Mouse (Mus musculus) limb, embryonic 12.5 days (tissue): ENCODE data around the gene Lca5l. TPM values are rescaled to one million over a fixed set of nuclear protein-coding genes. Genes with fewer than 3 reads are reported as not detected.
"Not testable (repeated sequence)": the region's sequence is repeated elsewhere in the genome, so short reads cannot be mapped to it uniquely, and the experiment has no call there.

Experiments used
- ATAC-seq: fragments of 200-750 bp; cut with Nextera tagmentation; 2 replicates; pipeline ENCODE4 v1.8.0; 2017; ENCODE audit warnings: low read depth, moderate TSS enrichment; ENCODE audit not compliant: insufficient number of reproducible peaks, insufficient read depth, low FRiP score, low TSS enrichment
- H3K27ac ChIP-seq: fragments of 300-500 bp; sonication (generic); 2 replicates; pipeline ENCODE4 v1.5.1; 2016; ENCODE audit warnings: mild to moderate bottlenecking, moderate library complexity
- H3K27me3 ChIP-seq: fragments of 300-500 bp; sonication (generic); 2 replicates; pipeline ENCODE4 v1.6.1; 2016; ENCODE audit warnings: mild to moderate bottlenecking, moderate library complexity
- H3K36me3 ChIP-seq: fragments of 300-500 bp; sonication (generic); 2 replicates; pipeline ENCODE4 v1.6.1; 2016; ENCODE audit warnings: mild to moderate bottlenecking, moderate library complexity
- H3K4me1 ChIP-seq: fragments of 300-500 bp; sonication (generic); replicated peaks from 2 replicates; pipeline ENCODE4 v1.6.1; 2016
- H3K4me2 ChIP-seq: fragments of 300-500 bp; sonication (generic); 2 replicates; pipeline ENCODE4 v1.6.1; 2016; ENCODE audit warnings: mild to moderate bottlenecking, moderate library complexity
- H3K4me3 ChIP-seq: fragments of 300-500 bp; sonication (generic); replicated peaks from 2 replicates; pipeline ENCODE4 v1.5.1; 2016; ENCODE audit warnings: mild to moderate bottlenecking
- H3K9ac ChIP-seq: fragments of 300-500 bp; sonication (generic); replicated peaks from 2 replicates; pipeline ENCODE4 v1.6.1; 2016; ENCODE audit warnings: mild to moderate bottlenecking, moderate library complexity
- H3K9me3 ChIP-seq: fragments of 300-500 bp; sonication (generic); 2 replicates; pipeline ENCODE4 v1.6.1; 2016; ENCODE audit warnings: mild to moderate bottlenecking, moderate library complexity
- WGBS: fragments of 180-500 bp; shearing (Covaris S2); methylation state at CpG from one replicate; pipeline ENCODE4 v1.1.7; 2016; 5-methylcytosine and 5-hydroxymethylcytosine counted together
- polyA plus RNA-seq: library from polyadenylated mRNA; unstranded; fragments of >200 nt; fragmentation: Nextera tagmentation; extraction: Ambion mirVana; gene quantifications from 2 replicates; pipeline ENCODE4 v1.2.1, GENCODE M21; 2016

Gene Lca5l
- polyA plus RNA-seq, 1 experiment from 2014 or later = 2.0 TPM

DNA sequence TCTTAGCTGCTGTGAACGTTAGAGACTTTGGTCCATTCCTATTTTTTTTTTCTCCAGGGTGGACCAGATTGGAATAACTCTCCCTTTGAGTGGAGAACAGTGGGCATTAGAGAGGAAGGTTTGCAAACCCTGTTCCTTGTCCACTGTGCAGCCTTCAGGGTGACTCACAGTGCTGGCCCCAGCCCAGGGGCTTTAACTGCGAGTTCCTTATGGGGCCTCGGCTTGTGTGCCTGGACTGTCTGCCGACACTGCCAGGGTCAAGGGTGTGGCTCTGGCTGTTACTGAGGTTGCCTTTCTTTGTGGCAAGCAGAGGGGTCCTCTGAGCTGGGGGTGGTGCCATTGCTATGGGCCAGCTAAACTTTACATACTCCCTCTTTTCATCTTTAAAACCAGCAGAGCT, 41.1 kb downstream of the Lca5l start:
- no peaks in the 10 kb centered on the region for H3K9me3 ChIP-seq
- no peak overlapping the region for H3K4me2 ChIP-seq
- no peaks in the 10 kb centered on the region for H3K27me3 ChIP-seq
- H3K9ac ChIP-seq = no peak overlapping the region
- ATAC-seq = no peak
- H3K4me3 ChIP-seq = no peak overlapping the region
- no peak overlapping the region for H3K27ac ChIP-seq
- H3K36me3 ChIP-seq = peaks cover 30% of the 10 kb centered on the region; the same call in 1 of the 2 replicates
- WGBS = 71% methylated on average over 4 of the region's 4 CpGs
- H3K4me1 ChIP-seq = peaks cover 5% of the 10 kb centered on the region; the same call in 1 of the 2 replicates

DNA sequence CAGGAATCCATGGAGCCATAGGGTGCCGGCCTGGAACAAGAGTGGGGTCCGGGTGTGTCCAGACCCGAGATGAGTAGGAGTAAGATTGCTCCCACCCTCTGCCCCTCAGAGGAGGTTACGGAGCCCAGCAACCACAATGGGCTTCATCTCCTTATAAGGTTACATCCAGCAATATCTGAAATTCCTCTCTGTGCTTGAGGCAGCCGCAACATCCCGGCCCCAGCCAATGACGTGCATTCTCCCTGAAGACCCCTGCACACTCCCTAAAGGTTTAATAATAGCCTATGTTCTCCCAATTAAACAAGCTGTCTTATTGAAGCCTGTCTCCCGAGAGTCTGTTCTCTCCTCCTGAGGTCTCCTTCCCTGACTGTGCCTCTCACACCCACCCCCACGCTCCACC, 42.8 kb downstream of the Lca5l start:
- Histone ChIP-seq H3K4me1 (peaks cover 8% of the 10 kb centered on the region; the same call in 1 of the 2 replicates), H3K9ac (no peak overlapping the region), H3K9me3 (no peaks in the 10 kb centered on the region), H3K4me2 (no peak overlapping the region), H3K36me3 (peaks cover 20% of the 10 kb centered on the region; the same call in 1 of the 2 replicates), H3K27ac (no peak overlapping the region), H3K4me3 (no peak overlapping the region), H3K27me3 (no peaks in the 10 kb centered on the region)
- no peak for ATAC-seq
- WGBS = 73% methylated on average over 9 of the region's 9 CpGs

DNA sequence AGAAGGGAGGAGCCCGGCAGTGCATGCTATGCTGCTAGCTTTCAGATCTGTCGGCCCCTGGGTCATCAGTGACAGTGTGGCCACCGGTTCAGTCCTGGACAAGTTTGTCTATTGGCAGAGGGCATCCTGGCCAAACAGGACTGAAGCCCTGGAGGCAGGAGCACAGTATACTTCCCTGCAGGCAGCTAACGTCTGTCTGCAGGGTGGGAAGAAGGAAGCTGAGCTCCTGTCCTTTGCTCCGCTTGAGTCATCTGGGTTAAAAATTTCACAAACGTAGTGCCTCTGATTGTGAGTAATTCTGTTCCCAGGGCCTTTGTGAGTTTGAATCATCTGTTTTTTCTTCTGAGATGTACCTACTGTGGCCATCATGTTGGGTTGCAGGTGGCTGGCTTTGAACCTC, 43.2 kb downstream of the Lca5l start:
- WGBS = 84% methylated on average over 6 of the region's 6 CpGs
- H3K27ac ChIP-seq = no peak overlapping the region
- H3K9ac ChIP-seq = no peak overlapping the region
- no peak overlapping the region for H3K4me3 ChIP-seq
- H3K4me2 ChIP-seq = no peak overlapping the region
- no peaks in the 10 kb centered on the region for H3K27me3 ChIP-seq
- peaks cover 16% of the 10 kb centered on the region; the same call in 1 of the 2 replicates for H3K36me3 ChIP-seq
- ATAC-seq = no peak
- H3K9me3 ChIP-seq = no peaks in the 10 kb centered on the region
- peaks cover 8% of the 10 kb centered on the region; the same call in 1 of the 2 replicates for H3K4me1 ChIP-seq

DNA sequence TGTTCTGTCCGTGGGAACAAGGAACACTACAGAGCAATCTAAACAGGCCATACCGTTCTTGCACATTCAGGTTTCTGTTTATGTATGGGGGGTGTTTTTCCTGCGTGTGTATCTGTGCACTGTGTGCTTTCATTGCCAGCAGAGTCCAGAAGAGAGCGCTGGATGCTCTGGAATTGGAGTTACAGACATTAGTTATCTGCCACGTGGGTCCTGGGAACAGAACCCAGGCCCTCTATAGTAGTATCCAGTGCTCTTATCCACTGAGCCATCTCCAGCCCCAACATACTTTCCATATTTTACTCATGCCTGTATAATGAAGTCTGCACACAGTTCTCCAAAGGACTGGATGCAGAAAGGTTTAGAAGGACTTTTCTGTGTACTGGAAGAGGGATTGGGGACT, 46.3 kb downstream of the Lca5l start:
- H3K36me3 ChIP-seq = no peaks in the 10 kb centered on the region
- no peak for ATAC-seq
- H3K9ac ChIP-seq = peak overlapping the region; percentile 63
- H3K27ac ChIP-seq = peak overlapping the region; percentile 57; the same call in 1 of the 2 replicates
- peak overlapping the region; percentile 76 for H3K4me3 ChIP-seq
- H3K4me2 ChIP-seq = peak overlapping the region; percentile 74
- peaks cover 8% of the 10 kb centered on the region; the same call in 1 of the 2 replicates for H3K4me1 ChIP-seq
- H3K27me3 ChIP-seq = no peaks in the 10 kb centered on the region
- 0 out of 2 replicates have a peak, but pooled peaks cover 4% of the 10 kb centered on the region for H3K9me3 ChIP-seq
- WGBS = 2% methylated on average over 5 of the region's 5 CpGs

DNA sequence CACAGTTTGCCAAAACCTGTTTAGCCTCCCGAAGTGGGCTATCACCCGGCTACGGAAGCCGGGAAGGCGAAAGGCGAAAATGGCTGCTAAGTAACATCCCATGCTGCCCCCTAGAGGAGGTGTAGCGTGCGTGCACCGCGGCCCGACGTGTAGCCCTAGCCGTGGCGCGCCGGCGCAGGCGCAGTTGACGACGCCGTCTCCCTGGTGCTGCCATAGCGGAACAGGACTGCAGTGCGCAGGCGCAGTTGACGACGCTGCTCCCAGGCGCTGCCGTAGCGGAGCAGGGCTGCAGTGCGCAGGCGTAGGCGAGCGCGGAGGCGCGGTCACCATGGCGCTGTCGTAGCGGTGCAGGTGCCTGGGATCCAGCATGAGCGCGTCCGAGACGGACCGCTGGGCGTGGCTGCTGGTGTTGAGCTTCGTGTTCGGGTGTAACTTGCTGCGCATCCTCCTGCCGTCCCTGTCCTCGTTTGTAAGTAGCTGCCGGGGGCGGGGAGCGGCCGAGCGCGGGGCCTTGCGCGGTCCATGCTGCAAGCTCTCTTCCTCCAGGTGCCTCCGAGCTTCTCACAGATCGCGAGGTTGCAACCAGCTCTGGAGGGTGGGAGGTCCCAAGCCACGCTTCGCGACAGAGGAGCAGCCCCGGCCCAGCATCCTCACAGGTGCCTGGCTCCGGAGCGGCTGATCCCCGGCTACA, 46.8 kb downstream of the Lca5l start, which contains the start of gene Wrb:
Wrb (plus strand) TSS at position 298 of the 691 bp plus-strand sequence.
- Histone ChIP-seq H3K4me2 (peak within 1 kb of the TSS; percentile 74), H3K4me1 (peaks cover 8% of the 10 kb centered on the region; the same call in 1 of the 2 replicates), H3K9me3 (0 out of 2 replicates have a peak, but pooled peaks cover 6% of the 10 kb centered on the region), H3K27ac (peak within 1 kb of the TSS; percentile 57; the same call in 1 of the 2 replicates), H3K27me3 (no peaks in the 10 kb centered on the region), H3K9ac (peak within 1 kb of the TSS; percentile 63), H3K36me3 (no peaks in the 10 kb centered on the region), H3K4me3 (peak within 1 kb of the TSS; percentile 76)
- ATAC-seq = peak; percentile 96
- WGBS = under 1% methylated on average over 68 of the region's 68 CpGs

DNA sequence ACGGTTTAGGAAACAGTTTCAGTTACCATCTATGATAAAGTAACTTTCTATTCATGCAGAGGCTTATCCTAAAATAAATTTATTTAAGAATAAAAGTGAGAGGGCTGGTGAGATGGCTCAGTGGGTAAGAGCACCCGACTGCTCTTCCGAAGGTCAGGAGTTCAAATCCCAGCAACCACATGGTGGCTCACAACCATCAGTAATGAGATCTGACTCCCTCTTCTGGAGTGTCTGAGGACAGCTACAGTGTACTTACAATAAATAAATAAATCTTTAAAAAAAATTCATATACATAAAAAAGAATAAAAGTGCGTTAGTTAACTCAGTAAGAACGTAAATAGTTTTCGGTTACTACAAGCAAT, 47.3 kb downstream of the Lca5l start:
- 23% methylated on average over 6 of the region's 6 CpGs for WGBS
- H3K9me3 ChIP-seq, H3K27me3 ChIP-seq, ATAC-seq, H3K9ac ChIP-seq, H3K27ac ChIP-seq, H3K36me3 ChIP-seq, H3K4me1 ChIP-seq: not testable (repeated sequence)
- Histone ChIP-seq H3K4me2 (peak overlapping the region; percentile 74), H3K4me3 (peak overlapping the region; percentile 76)

DNA sequence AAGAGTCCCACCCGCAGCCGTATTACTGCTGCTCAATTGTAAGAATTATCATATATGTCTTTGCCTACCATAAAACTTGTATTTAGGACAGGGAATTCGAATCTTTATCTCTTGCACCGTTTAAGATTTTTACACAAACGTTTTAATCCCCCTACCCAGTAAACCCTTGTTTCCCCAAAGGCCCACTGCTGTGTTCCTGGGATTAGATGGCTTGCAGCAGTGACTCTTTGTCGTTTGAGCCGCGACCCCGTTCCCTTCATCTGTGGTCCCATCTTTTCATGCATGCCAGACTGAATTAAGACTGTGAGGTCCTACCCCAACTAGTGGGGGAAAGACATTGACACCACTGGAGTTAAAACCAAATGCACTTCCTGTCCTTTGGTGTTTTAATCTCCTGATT, 63.6 kb downstream of the Lca5l start:
- Histone ChIP-seq H3K27ac (peak overlapping the region; percentile 96), H3K4me2 (peak overlapping the region; percentile 89), H3K36me3 (peaks cover 34% of the 10 kb centered on the region), H3K4me3 (peak overlapping the region; percentile 93), H3K9me3 (no peaks in the 10 kb centered on the region), H3K27me3 (no peaks in the 10 kb centered on the region), H3K9ac (peak overlapping the region; percentile 76), H3K4me1 (peaks cover 21% of the 10 kb centered on the region)
- WGBS = 2% methylated on average over 9 of the region's 9 CpGs
- ATAC-seq = no peak

DNA sequence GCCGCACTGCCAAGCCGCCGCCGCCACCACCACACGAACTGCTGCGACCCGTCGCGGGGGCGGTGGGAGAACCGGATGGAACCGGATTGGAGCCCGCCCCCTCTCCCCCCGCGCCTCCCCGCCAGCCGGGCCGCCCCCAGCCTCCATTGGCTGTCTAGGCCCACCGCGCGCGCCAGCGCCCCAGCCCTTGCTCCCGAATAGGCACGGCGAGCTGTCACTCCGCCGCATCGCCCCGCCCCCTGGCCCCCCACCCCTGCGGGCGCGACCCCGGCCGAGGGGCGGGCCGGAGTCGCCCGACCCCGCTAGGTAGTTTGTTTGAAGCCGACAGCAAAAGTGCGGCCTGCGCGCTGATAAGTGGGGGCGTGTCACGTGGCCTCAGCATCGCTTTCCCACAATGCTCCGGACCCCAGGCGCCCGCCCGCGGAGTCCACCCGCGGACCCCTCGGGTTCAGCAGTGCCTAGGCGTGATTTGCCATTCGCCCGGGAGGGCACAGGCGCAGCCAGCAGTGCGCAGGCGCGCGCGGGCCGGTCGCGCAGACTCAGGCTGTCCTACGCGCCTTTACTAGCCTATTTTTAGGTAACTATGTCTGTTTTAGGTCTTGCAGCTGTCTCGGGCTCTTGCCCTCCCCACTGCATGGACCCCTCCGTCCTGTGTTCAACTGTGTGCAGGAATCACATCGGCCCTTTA, 64.3 kb downstream of the Lca5l start, which contains the start of gene Hmgn1:
Hmgn1 (minus strand) TSS at position 73 of the 688 bp plus-strand sequence.
- Histone ChIP-seq H3K4me3 (peak within 1 kb of the TSS; percentile 93), H3K27me3 (no peaks in the 10 kb centered on the region), H3K4me2 (peak within 1 kb of the TSS; percentile 89), H3K9me3 (no peaks in the 10 kb centered on the region), H3K9ac (peak within 1 kb of the TSS; percentile 99), H3K4me1 (peaks cover 21% of the 10 kb centered on the region), H3K27ac (peak within 1 kb of the TSS; percentile 98), H3K36me3 (peaks cover 40% of the 10 kb centered on the region)
- ATAC-seq = peak; percentile 97
- WGBS = under 1% methylated on average over 70 of the region's 72 CpGs

DNA sequence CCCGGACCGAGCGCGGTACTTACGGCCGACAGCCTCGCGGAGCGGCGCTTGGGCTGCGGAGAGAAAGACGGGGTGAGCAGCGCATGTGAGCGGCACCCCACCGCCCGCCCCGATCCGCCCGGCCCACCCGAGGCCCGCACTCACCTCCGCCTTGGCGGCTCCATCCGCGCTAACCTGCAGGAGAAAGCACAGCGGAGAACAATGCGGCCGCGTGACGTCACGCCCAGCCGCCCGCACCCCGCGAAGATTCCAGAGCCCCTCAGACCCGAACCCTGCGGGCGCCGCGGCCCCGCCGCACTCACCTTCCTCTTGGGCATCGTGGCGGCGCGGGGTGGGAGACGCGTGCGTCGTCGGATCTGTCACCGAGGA, 64.8 kb downstream of the Lca5l start:
- Histone ChIP-seq H3K9ac (peak overlapping the region; percentile 99), H3K36me3 (peaks cover 46% of the 10 kb centered on the region), H3K27me3 (no peaks in the 10 kb centered on the region), H3K9me3 (no peaks in the 10 kb centered on the region), H3K27ac (peak overlapping the region; percentile 98), H3K4me3 (peak overlapping the region; percentile 93), H3K4me2 (peak overlapping the region; percentile 89), H3K4me1 (peaks cover 21% of the 10 kb centered on the region)
- under 1% methylated on average over 52 of the region's 52 CpGs for whole genome bisulfite sequencing
- peak; percentile 38 for ATAC-seq

DNA sequence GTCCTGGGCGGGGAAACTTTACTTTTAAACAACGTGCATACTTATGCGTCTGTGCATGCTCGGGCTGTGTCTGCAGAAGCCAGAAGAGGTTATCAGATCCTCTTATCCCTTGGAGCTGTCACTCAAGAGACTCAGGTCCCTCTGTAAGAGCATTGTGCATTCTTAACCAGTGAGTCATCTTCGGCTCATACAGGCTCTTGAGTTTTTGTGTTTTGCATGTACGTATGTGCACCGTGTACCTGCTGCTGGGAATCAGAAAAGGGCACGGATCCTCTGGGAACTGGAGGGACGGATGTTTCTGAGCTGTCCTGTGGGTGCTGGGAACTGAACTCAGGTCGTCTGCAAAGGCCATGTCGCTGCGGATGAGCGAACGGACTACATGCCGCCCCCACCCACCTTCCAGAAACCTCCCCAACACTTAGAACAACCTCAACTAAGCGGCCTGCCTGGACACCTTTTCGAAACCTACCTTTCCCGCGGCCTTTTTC, 65.3 kb downstream of the Lca5l start:
- no peak for ATAC-seq
- Histone ChIP-seq H3K4me3 (peak overlapping the region; percentile 93), H3K27me3 (no peaks in the 10 kb centered on the region), H3K4me2 (peak overlapping the region; percentile 89), H3K36me3 (peaks cover 49% of the 10 kb centered on the region), H3K9me3 (no peaks in the 10 kb centered on the region), H3K27ac (peak overlapping the region; percentile 98), H3K4me1 (peaks cover 21% of the 10 kb centered on the region), H3K9ac (peak overlapping the region; percentile 99)
- 5% methylated on average over 19 of the region's 19 CpGs for WGBS

DNA sequence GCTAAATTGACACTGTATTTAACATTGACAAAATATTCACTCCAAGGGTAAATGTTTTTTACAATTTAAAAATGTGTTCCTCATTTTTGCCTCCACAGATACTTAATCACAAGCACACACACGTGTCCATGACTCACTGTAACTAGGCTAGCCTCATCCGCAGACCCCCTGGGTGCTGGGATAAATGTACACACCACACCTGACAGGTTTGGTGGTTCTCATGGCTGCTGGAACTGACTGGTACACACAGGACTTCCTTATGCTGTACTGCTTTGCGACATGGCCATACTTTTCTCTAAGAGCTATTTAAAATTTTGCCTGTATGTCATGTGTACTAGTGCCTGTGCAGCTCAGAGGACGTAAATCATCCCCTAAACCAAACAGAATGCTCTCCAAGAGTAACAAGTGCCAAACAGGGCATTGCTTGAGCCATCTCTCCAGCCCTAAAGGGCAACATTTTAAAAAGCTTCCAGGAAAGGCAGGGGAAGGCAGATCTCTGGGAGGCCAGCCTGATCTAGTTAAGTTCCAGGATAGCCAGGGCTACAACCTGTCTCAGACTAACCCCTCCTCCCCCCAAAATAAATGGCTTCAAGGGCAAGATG, 71.9 kb downstream of the Lca5l start:
- Histone ChIP-seq H3K9me3 (0 out of 2 replicates have a peak, but pooled peaks cover 2% of the 10 kb centered on the region), H3K9ac (no peak overlapping the region), H3K4me1 (peaks cover 3% of the 10 kb centered on the region; the same call in 1 of the 2 replicates), H3K4me2 (no peak overlapping the region), H3K4me3 (no peak overlapping the region), H3K36me3 (peaks cover 46% of the 10 kb centered on the region), H3K27ac (peak overlapping the region; percentile 56; the same call in 1 of the 2 replicates), H3K27me3 (no peaks in the 10 kb centered on the region)
- ATAC-seq = no peak
- 73% methylated on average over 4 of the region's 4 CpGs for WGBS
